Mouse (Mus musculus): Measurements from ENCODE around the gene Vmn1r2. TPM values are rescaled to one million over a fixed set of nuclear protein-coding genes. Genes with fewer than 3 reads are reported as not detected.
"Not testable (repeated sequence)": the region's sequence is repeated elsewhere in the genome, so short reads cannot be mapped to it uniquely, and the experiment has no call there.

Vmn1r2 gene
- not detected in 2 replicates for polyA plus RNA-seq (2015; fragmentation: Nextera tagmentation; extraction: Ambion mirVana)

DNA sequence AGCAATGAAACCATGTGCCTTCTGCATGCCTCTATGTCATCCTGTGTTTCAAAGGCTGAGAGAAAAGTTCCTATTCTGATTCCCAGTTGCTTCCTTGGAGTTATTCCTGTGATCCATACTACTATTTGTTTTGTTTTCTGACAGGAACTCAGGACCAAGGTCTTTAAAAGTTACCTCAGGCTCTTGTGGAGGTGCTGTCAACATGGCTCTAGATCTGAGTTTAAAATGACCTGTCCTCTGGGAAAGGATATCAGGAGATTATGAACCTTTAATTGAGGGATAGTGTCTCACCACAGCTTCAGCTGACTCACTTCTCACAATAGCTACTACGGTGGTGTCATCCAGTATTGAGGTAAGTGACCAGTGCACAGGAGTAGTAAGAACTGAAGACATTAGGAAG lies at the start of gene Vmn1r2:
Gene Vmn1r2 (plus strand): TSS at position 301 of the 400 bp plus-strand sequence.
- not testable (repeated sequence) for H3K27ac ChIP-seq (ENCODE audit: low read length); H3K4me1 ChIP-seq (ENCODE audit: insufficient read depth, low read depth, low read length); H3K4me3 ChIP-seq (ENCODE audit: low read depth, low read length); H3K27me3 ChIP-seq (replicated peaks; ENCODE audit: insufficient read depth, low read length); ATAC-seq; H3K9me3 ChIP-seq (ENCODE audit: low read length); DNase-seq (ENCODE audit: low spot score); H3K4me2 ChIP-seq (replicated peaks; ENCODE audit: low read depth, low read length); H3K9ac ChIP-seq (replicated peaks; ENCODE audit: low read depth); H3K36me3 ChIP-seq (ENCODE audit: insufficient read depth, low read length)
- no CpG with 5 or more reads among the region's 1 CpGs for WGBS

DNA sequence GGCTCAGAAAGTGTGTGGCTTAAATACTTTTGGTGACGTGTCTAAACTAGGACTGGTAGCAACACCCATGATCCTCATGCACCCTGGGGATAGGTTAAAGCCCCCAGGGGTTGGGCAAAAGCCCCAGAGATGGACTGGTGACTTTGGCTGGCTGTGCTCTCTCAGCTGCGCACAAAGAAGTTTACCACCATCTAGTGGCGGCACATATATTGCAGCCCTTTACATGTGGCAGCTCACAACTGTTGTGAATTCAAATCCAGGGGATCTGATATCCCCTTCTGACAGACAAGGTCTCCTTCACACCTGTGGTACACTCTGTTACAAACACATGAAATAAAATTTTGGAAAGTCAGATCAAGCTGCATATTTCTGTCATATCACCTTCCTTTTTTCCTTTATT lies 19.2 kb upstream of the Vmn1r2 start:
- not testable (repeated sequence) for H3K4me1 ChIP-seq (ENCODE audit: insufficient read depth, low read depth, low read length); ATAC-seq; H3K4me2 ChIP-seq (replicated peaks; ENCODE audit: low read depth, low read length); H3K4me3 ChIP-seq (ENCODE audit: low read depth, low read length); H3K36me3 ChIP-seq (ENCODE audit: insufficient read depth, low read length); DNase-seq (ENCODE audit: low spot score); H3K9me3 ChIP-seq (ENCODE audit: low read length); H3K27me3 ChIP-seq (replicated peaks; ENCODE audit: insufficient read depth, low read length); H3K27ac ChIP-seq (ENCODE audit: low read length); H3K9ac ChIP-seq (replicated peaks; ENCODE audit: low read depth)
- WGBS: no CpG with 5 or more reads among the region's 3 CpGs

DNA sequence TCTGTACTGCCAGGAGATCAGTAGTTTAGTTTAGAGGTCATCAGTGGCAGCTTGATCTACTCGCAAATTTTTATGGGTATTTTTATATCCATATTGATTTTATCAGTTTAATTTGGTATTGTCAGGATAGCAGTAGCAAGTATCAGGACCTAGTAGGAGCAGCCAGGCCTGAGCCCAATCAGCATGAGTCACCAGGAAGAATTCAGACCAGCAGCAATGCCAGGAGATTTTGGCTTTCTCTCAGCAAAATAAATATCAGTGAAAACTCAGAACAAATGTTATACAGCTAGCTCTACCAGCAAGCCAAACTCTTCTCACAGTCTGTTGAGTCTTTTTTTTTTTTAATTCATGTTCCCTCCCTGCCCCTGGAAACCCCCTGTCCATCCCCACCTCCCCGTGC lies 13.8 kb upstream of the Vmn1r2 start:
- not testable (repeated sequence) for H3K9me3 ChIP-seq (ENCODE audit: low read length); H3K4me3 ChIP-seq (ENCODE audit: low read depth, low read length); H3K9ac ChIP-seq (replicated peaks; ENCODE audit: low read depth); DNase-seq (ENCODE audit: low spot score); H3K27ac ChIP-seq (ENCODE audit: low read length); H3K27me3 ChIP-seq (replicated peaks; ENCODE audit: insufficient read depth, low read length); H3K36me3 ChIP-seq (ENCODE audit: insufficient read depth, low read length); H3K4me2 ChIP-seq (replicated peaks; ENCODE audit: low read depth, low read length); ATAC-seq; H3K4me1 ChIP-seq (ENCODE audit: insufficient read depth, low read depth, low read length)
- WGBS: 61% methylated on average over 2 of the region's 2 CpGs

DNA sequence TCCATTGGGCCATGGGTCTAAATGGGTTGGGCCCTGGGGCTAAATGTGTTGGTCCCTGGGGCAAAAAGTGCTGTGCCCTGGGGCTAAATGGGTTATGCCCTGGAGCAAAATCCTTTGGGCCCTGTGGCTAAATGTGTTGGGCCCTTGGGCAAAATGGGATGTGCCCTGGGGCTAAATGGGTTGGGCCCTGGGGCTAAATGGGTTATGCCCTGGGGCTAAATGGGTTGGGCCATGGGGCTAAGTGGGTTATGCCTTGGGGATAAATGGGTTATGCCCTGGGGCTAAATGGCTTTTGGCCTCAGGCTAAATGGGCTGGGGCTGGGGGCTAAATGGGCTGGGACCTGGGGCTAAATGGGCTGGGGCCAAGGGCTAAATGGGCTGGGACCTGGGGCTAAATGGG lies 2.7 kb upstream of the Vmn1r2 start:
- H3K4me1 ChIP-seq (ENCODE audit: insufficient read depth, low read depth, low read length); H3K27me3 ChIP-seq (replicated peaks; ENCODE audit: insufficient read depth, low read length); ATAC-seq; H3K4me2 ChIP-seq (replicated peaks; ENCODE audit: low read depth, low read length); H3K27ac ChIP-seq (ENCODE audit: low read length); H3K9ac ChIP-seq (replicated peaks; ENCODE audit: low read depth); H3K4me3 ChIP-seq (ENCODE audit: low read depth, low read length); DNase-seq (ENCODE audit: low spot score); H3K9me3 ChIP-seq (ENCODE audit: low read length); H3K36me3 ChIP-seq (ENCODE audit: insufficient read depth, low read length): not testable (repeated sequence)

DNA sequence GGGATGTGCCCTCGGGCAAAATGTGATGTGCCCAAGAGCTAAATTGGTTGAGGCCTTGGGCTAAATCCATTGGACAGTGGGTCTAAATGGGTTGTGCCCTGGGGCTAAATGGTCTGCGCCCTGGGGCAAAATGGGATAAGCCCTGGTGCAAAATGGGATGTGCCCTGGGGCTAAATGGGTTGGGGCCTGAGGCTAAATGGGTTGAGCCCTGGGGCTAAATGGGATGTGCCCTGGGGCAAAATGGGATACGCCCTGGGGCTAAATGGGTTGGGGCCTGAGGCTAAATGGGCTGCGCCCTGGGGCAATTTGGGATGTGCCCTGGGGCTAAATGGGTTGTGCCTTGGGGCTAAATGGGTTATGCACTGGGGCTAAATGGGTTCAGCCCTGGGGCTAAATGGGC lies 2.1 kb upstream of the Vmn1r2 start:
- Histone ChIP-seq H3K36me3 (ENCODE audit: insufficient read depth, low read length) (no peaks in the 10 kb centered on the region), H3K9me3 (ENCODE audit: low read length) (no peaks in the 10 kb centered on the region), H3K27ac (ENCODE audit: low read length) (no peak overlapping the region), H3K27me3 (replicated peaks; ENCODE audit: insufficient read depth, low read length) (no peaks in the 10 kb centered on the region), H3K9ac (replicated peaks; ENCODE audit: low read depth) (no peak overlapping the region), H3K4me3 (ENCODE audit: low read depth, low read length) (no peak overlapping the region), H3K4me1 (ENCODE audit: insufficient read depth, low read depth, low read length) (no peaks in the 10 kb centered on the region), H3K4me2 (replicated peaks; ENCODE audit: low read depth, low read length) (no peak overlapping the region)
- whole genome bisulfite sequencing: 95% methylated on average over 4 of the region's 4 CpGs
- DNase-seq (ENCODE audit: low spot score) (no peak), ATAC-seq (peak; percentile 47; the same call in 1 of the 2 replicates)
- TF ChIP-seq CTCF (IDR thresholded peaks at IDR 0.05) (no peak), EP300 (IDR thresholded peaks at IDR 0.05) (no peak)

DNA sequence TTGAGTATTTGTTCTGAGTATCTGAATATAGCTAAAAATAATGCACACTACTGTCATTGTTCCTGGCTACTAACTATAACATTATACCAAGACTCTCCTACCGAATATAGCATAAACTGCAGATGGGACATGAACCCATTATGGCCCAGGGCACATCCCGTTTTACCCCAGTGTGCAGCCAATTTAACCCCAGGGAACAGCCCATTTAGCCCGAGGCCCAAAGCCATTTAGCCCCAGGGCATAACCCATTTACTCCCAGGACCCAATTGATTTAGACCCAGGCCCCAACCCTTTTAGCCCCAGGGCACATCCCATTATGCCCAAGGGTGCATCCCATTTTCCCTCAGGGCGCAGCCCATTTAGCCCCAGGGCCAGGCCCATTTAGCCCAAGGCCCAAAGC lies 7.5 kb downstream of the Vmn1r2 start:
- H3K4me1 ChIP-seq (ENCODE audit: insufficient read depth, low read depth, low read length); ATAC-seq; H3K4me2 ChIP-seq (replicated peaks; ENCODE audit: low read depth, low read length); H3K27ac ChIP-seq (ENCODE audit: low read length); H3K4me3 ChIP-seq (ENCODE audit: low read depth, low read length); H3K27me3 ChIP-seq (replicated peaks; ENCODE audit: insufficient read depth, low read length); H3K36me3 ChIP-seq (ENCODE audit: insufficient read depth, low read length); DNase-seq (ENCODE audit: low spot score); H3K9ac ChIP-seq (replicated peaks; ENCODE audit: low read depth); H3K9me3 ChIP-seq (ENCODE audit: low read length): not testable (repeated sequence)
- 76% methylated on average over 4 of the region's 4 CpGs for WGBS

DNA sequence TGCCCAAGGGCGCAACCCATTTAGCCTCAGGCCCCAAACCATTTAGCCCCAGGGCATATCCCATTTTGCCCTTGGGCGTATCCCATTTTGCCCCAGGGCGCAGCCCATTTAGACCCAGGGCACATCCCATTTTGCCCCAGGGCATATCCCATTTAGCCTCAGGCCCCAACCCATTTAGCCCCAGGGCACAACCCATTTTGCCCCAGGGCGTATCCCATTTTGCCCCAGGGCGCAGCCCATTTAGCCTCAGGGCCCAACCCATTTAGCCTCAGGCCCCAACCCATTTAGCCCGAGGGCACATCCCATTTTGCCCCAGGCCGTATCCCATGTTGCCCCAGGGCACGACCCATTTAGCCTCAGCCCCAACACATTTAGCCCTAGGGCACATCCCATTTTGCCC lies 8.6 kb downstream of the Vmn1r2 start:
- not testable (repeated sequence) for ATAC-seq; H3K4me3 ChIP-seq (ENCODE audit: low read depth, low read length); H3K9me3 ChIP-seq (ENCODE audit: low read length); H3K27me3 ChIP-seq (replicated peaks; ENCODE audit: insufficient read depth, low read length); H3K27ac ChIP-seq (ENCODE audit: low read length); H3K4me2 ChIP-seq (replicated peaks; ENCODE audit: low read depth, low read length); DNase-seq (ENCODE audit: low spot score); H3K9ac ChIP-seq (replicated peaks; ENCODE audit: low read depth); H3K4me1 ChIP-seq (ENCODE audit: insufficient read depth, low read depth, low read length); H3K36me3 ChIP-seq (ENCODE audit: insufficient read depth, low read length)
- 91% methylated on average over 5 of the region's 8 CpGs for WGBS

DNA sequence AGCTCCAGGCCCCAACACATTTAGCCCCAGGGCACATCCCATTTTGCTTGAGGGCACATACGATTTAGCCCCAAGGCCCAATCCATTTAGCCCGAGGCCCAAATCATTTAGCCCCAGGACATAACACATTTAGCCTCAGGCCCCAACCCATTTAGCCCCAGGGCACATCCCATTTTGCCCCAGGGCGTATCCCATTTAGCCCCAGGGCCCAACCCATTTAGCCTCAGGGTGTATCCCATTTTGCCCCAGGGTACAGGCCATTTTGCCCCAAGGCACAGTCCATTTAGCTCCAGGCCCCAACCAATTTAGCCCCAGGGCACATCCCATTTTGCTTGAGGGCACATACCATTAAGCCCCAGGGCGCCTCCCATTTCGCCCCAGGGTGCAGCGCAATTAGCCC lies 9.1 kb downstream of the Vmn1r2 start:
- WGBS: 93% methylated on average over 6 of the region's 6 CpGs
- H3K36me3 ChIP-seq (ENCODE audit: insufficient read depth, low read length); H3K4me1 ChIP-seq (ENCODE audit: insufficient read depth, low read depth, low read length); ATAC-seq; H3K27me3 ChIP-seq (replicated peaks; ENCODE audit: insufficient read depth, low read length); H3K9ac ChIP-seq (replicated peaks; ENCODE audit: low read depth); DNase-seq (ENCODE audit: low spot score); H3K27ac ChIP-seq (ENCODE audit: low read length); H3K4me3 ChIP-seq (ENCODE audit: low read depth, low read length); H3K4me2 ChIP-seq (replicated peaks; ENCODE audit: low read depth, low read length); H3K9me3 ChIP-seq (ENCODE audit: low read length): not testable (repeated sequence)

DNA sequence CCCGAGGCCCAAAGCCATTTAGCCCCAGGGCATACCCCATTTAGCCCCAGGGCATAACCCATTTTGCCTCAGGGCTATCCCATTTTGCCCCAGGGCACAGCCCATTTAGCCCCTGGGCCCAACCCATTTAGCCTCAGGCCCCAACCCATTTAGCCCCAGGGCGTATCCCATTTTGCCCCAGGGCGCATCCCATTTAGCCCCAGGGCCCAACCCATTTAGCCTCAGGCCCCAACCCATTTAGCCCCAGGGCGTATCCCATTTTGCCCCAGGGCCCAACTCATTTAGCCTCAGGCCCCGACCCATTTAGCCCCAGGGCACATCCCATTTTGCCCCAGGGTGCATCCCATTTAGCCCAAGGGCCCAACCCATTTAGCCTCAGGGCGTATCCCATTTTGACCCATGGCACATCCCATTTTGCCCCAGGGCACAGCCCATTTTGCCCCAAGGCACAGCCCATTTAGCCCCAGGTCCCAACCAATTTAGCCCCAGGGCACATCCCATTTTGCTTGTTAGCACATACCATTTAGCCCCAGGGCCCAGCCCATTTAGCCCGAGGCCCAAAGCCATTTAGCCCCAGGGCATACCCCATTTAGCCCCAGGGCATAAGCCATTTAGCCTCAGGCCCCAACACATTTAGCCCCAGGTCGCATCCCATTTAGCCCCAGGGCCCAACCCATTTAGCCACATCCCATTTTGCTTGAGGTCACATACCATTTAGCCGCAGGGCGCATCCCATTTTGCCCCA lies 9.8 kb downstream of the Vmn1r2 start:
- DNase-seq (ENCODE audit: low spot score); H3K27ac ChIP-seq (ENCODE audit: low read length); H3K4me1 ChIP-seq (ENCODE audit: insufficient read depth, low read depth, low read length); H3K9ac ChIP-seq (replicated peaks; ENCODE audit: low read depth); H3K4me2 ChIP-seq (replicated peaks; ENCODE audit: low read depth, low read length); ATAC-seq; H3K27me3 ChIP-seq (replicated peaks; ENCODE audit: insufficient read depth, low read length); H3K36me3 ChIP-seq (ENCODE audit: insufficient read depth, low read length); H3K4me3 ChIP-seq (ENCODE audit: low read depth, low read length); H3K9me3 ChIP-seq (ENCODE audit: low read length): not testable (repeated sequence)
- WGBS: 90% methylated on average over 10 of the region's 10 CpGs

DNA sequence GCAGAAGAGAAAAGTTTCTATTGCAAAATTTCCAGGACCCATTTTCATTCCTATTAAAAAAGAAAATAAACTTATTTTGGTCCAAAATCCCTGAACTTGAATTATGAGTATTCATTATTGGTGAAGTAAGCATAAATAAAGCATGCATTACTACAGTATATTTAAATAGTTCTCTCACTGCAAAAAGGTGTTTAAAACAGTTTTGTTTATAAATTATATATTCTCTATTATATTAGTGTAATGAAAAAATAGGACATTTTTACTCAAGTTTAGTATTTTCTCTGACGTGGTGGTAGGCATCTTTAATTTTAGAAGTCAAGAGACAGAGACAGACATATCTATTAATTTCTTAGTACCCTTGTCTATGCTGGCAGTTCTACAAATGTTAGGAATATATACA lies 18.1 kb downstream of the Vmn1r2 start, which contains the start of gene Vmn1r3:
Gene Vmn1r3 (minus strand): TSS at position 101 of the 400 bp plus-strand sequence.
- not testable (repeated sequence) for H3K36me3 ChIP-seq (ENCODE audit: insufficient read depth, low read length); DNase-seq (ENCODE audit: low spot score); H3K27ac ChIP-seq (ENCODE audit: low read length); H3K4me2 ChIP-seq (replicated peaks; ENCODE audit: low read depth, low read length); ATAC-seq; H3K9me3 ChIP-seq (ENCODE audit: low read length); H3K4me1 ChIP-seq (ENCODE audit: insufficient read depth, low read depth, low read length); H3K27me3 ChIP-seq (replicated peaks; ENCODE audit: insufficient read depth, low read length); H3K9ac ChIP-seq (replicated peaks; ENCODE audit: low read depth); H3K4me3 ChIP-seq (ENCODE audit: low read depth, low read length)
- WGBS: 79% methylated on average over 1 of the region's 1 CpGs
